16 mouse cellular contexts compared by ENCODE assay signal in genomic region chr11:18534807-18535591, GRCm38 (mm10).
A peak's percentile ranks its signal among the peaks of the same experiment; 100 is the strongest.
DNase-seq lines count a peak whose midpoint lies in the region; ATAC-seq lines count a peak whose summit lies in the region.
"Had no signal": no experiment of that assay in that cellular context is flagged by ENCODE, and none has a peak within 500 bp of the region (broad histone marks: within the 10 kb centered on the region; RNA-seq: fewer than 3 reads in every experiment).

No protein-coding gene starts in this region.

- H3K4me2 ChIP-seq in intestine, embryonic 14.5 days (ENCODE audit: low read length): no peak overlapping the region
- no peak overlapping the region for H3K4me2 ChIP-seq in intestine, embryonic 16.5 days (ENCODE audit: low read depth, low read length)
- H3K4me2 ChIP-seq: hindbrain, embryonic 15.5 days; limb, embryonic 12.5 days; neural tube, embryonic 15.5 days had no signal

- ATAC-seq in intestine, embryonic 14.5 days (replicated peaks; ENCODE audit: low FRiP score, low TSS enrichment, low read depth): no peak
- ATAC-seq in intestine, embryonic 16.5 days: no peak
- ATAC-seq in megakaryocyte, adult 5-6 weeks (ENCODE audit: poor library complexity, severe bottlenecking): no peak
- ATAC-seq: forebrain, embryonic 16.5 days had no signal

- no peaks in the 10 kb centered on the region for H3K36me3 ChIP-seq in intestine, embryonic 14.5 days (ENCODE audit: control insufficient read depth, insufficient read depth, low read length)
- H3K36me3 ChIP-seq in intestine, embryonic 16.5 days (ENCODE audit: control insufficient read depth, insufficient read depth, low read length): no peaks in the 10 kb centered on the region
- H3K36me3 ChIP-seq: hindbrain, embryonic 15.5 days; limb, embryonic 12.5 days; neural tube, embryonic 15.5 days had no signal

- H3K27me3 ChIP-seq in intestine, embryonic 14.5 days (replicated peaks; ENCODE audit: control insufficient read depth, insufficient read depth, low read length): no peaks in the 10 kb centered on the region
- H3K27me3 ChIP-seq in intestine, embryonic 16.5 days (replicated peaks; ENCODE audit: control insufficient read depth, insufficient read depth, low read length): no peaks in the 10 kb centered on the region
- H3K27me3 ChIP-seq: hindbrain, embryonic 15.5 days; limb, embryonic 12.5 days; neural tube, embryonic 15.5 days had no signal

- H3K27ac ChIP-seq in intestine, embryonic 14.5 days (ENCODE audit: low read depth): peak overlapping the region; percentile 24; the same call in 1 of the 2 replicates
- no peak overlapping the region for H3K27ac ChIP-seq in intestine, embryonic 16.5 days (ENCODE audit: low read length)
- H3K27ac ChIP-seq: hindbrain, embryonic 15.5 days; limb, embryonic 12.5 days; macrophage; neural tube, embryonic 15.5 days had no signal

- 0 out of 2 replicates have a peak, but pooled peaks cover 5% of the 10 kb centered on the region for H3K4me1 ChIP-seq in intestine, embryonic 14.5 days (replicated peaks; ENCODE audit: control insufficient read depth, insufficient read depth, low read length)
- 0 out of 2 replicates have a peak, but pooled peaks cover 3% of the 10 kb centered on the region for H3K4me1 ChIP-seq in intestine, embryonic 16.5 days (ENCODE audit: control insufficient read depth, insufficient read depth, low read length)
- H3K4me1 ChIP-seq: hindbrain, embryonic 15.5 days; limb, embryonic 12.5 days; neural tube, embryonic 15.5 days had no signal

- DNase-seq in cerebellum, adult 9-10 months: peak; percentile 6
- DNase-seq in cerebellum, postnatal 36 days: no peak
- DNase-seq in intestine, embryonic 14.5 days (ENCODE audit: low spot score): no peak
- DNase-seq in NIH3T3 (ENCODE audit: low read depth): peak; percentile 13
- DNase-seq in kidney, postnatal 36 days: peak; percentile 3
- no peak for DNase-seq in layer of hippocampus, postnatal 25 days (ENCODE audit: extremely low spot score in 1 of 2, low spot score in 1 of 2)
- DNase-seq: gastrocnemius, postnatal 14 days; layer of hippocampus, adult 9-11 months; right cerebral cortex, adult 18-20 months had no signal

- H3K9me3 ChIP-seq in intestine, embryonic 14.5 days (ENCODE audit: control insufficient read depth, low read length): no peaks in the 10 kb centered on the region
- H3K9me3 ChIP-seq in intestine, embryonic 16.5 days (ENCODE audit: control insufficient read depth, low read length): no peaks in the 10 kb centered on the region
- H3K9me3 ChIP-seq: hindbrain, embryonic 15.5 days; limb, embryonic 12.5 days; neural tube, embryonic 15.5 days had no signal

- H3K4me3 ChIP-seq in intestine, embryonic 14.5 days (ENCODE audit: low read depth, low read length): no peak overlapping the region
- no peak overlapping the region for H3K4me3 ChIP-seq in intestine, embryonic 16.5 days (ENCODE audit: low read length)
- H3K4me3 ChIP-seq: hindbrain, embryonic 15.5 days; limb, embryonic 12.5 days; neural tube, embryonic 15.5 days had no signal

- 53% methylated on average over 7 of the region's 7 CpGs for WGBS in intestine, embryonic 14.5 days
- 64% methylated on average over 7 of the region's 7 CpGs for WGBS in intestine, embryonic 16.5 days

- no peak overlapping the region for H3K9ac ChIP-seq in intestine, embryonic 14.5 days (ENCODE audit: low read length)
- no peak overlapping the region for H3K9ac ChIP-seq in intestine, embryonic 16.5 days (ENCODE audit: low read depth, low read length)
- H3K9ac ChIP-seq: hindbrain, embryonic 15.5 days; limb, embryonic 12.5 days; neural tube, embryonic 15.5 days had no signal

Comparison
In these comparisons a context has a peak if more than half of its experiments do, and no peak if none do; other contexts are left out.
1. DNase-seq: peak in cerebellum, adult 9-10 months (single experiment), NIH3T3 (single experiment) and kidney, postnatal 36 days (2 of 2); none in cerebellum, postnatal 36 days (0 of 2), intestine, embryonic 14.5 days (single experiment) and layer of hippocampus, postnatal 25 days (0 of 2).